Mouse (Mus musculus) erythroblast, embryonic 14.5 days (primary cell): Measurements from ENCODE around the gene Chd3. TPM values are rescaled to one million over a fixed set of nuclear protein-coding genes. Genes with fewer than 3 reads are reported as not detected.

Source experiments
- H3K27me3 ChIP-seq: 2 replicates; pipeline ENCODE4 v1.6.1; 2012; ENCODE audit warnings: inconsistent platforms; ENCODE audit not compliant: control insufficient read depth
- H3K36me3 ChIP-seq: 2 replicates; pipeline ENCODE4 v1.6.1; 2012; ENCODE audit warnings: mild to moderate bottlenecking, inconsistent platforms; ENCODE audit not compliant: control insufficient read depth
- H3K4me1 ChIP-seq: 2 replicates; pipeline ENCODE4 v1.6.1; 2012; ENCODE audit warnings: inconsistent platforms; ENCODE audit not compliant: control insufficient read depth
- H3K4me3 ChIP-seq: replicated peaks from 2 replicates; pipeline ENCODE3; 2012; ENCODE audit warnings: moderate library complexity, mild to moderate bottlenecking, inconsistent platforms
- H3K9me3 ChIP-seq: 2 replicates; pipeline ENCODE4 v1.6.1; 2012; ENCODE audit warnings: low read length, inconsistent platforms, mixed read lengths; ENCODE audit not compliant: control insufficient read depth
- GATA1 ChIP-seq: IDR thresholded peaks from 2 replicates; pipeline ENCODE4 v1.6.1; 2012; ENCODE audit warnings: low read length, inconsistent platforms, mixed read lengths
- TAL1 ChIP-seq: IDR thresholded peaks from 3 replicates; pipeline ENCODE4 v1.6.1; 2012; ENCODE audit warnings: low read length, inconsistent platforms, mixed read lengths
- polyA plus RNA-seq: library from polyadenylated mRNA; stranded (reverse); fragments of >175 nt; gene quantifications from 2 replicates; pipeline ENCODE4 v1.2.3, GENCODE M21; 2012

The Chd3 gene
- polyA plus RNA-seq, 1 experiment: 1.8 TPM

GRCm38 (mm10) chr11:69413221-69414181, 44.3 kb upstream of the Chd3 start, which contains the start of gene Kdm6b:
Gene Kdm6b (minus strand): TSS chr11:69413675.
- Histone ChIP-seq H3K36me3 (no peaks in the 10 kb centered on the region; the same call in 1 of the 2 replicates), H3K4me1 (peaks cover 84% of the 10 kb centered on the region), H3K9me3 (no peaks in the 10 kb centered on the region), H3K27me3 (peaks cover 29% of the 10 kb centered on the region), H3K4me3 (no peak within 1 kb of the TSS)
- TF ChIP-seq TAL1: no peak
- no peak for TF ChIP-seq GATA1

GRCm38 (mm10) chr11:69412548-69412947, 43.3 kb upstream of the Chd3 start:
- H3K27me3 ChIP-seq: peaks cover 19% of the 10 kb centered on the region
- H3K4me1 ChIP-seq: peaks cover 84% of the 10 kb centered on the region
- H3K4me3 ChIP-seq: no peak overlapping the region
- TF ChIP-seq TAL1: no peak
- no peak for TF ChIP-seq GATA1
- no peaks in the 10 kb centered on the region; the same call in 1 of the 2 replicates for H3K36me3 ChIP-seq
- no peaks in the 10 kb centered on the region for H3K9me3 ChIP-seq

- H3K36me3 ChIP-seq: peaks cover 8% of the 10 kb centered on the region
Observed at GRCm38 (mm10) chr11:69411538-69412203, 42.5 kb upstream of the Chd3 start.

GRCm38 (mm10) chr11:69411073-69411535, 41.9 kb upstream of the Chd3 start:
- Histone ChIP-seq H3K4me3 (peak overlapping the region; percentile 92), H3K27me3 (peaks cover 6% of the 10 kb centered on the region), H3K9me3 (no peaks in the 10 kb centered on the region), H3K36me3 (peaks cover 13% of the 10 kb centered on the region), H3K4me1 (peaks cover 84% of the 10 kb centered on the region)
- TF ChIP-seq TAL1 (no peak), GATA1 (no peak)

More at GRCm38 (mm10) chr11:69411538-69412203, 42.5 kb upstream of the Chd3 start:
- no peak for TF ChIP-seq TAL1
- TF ChIP-seq GATA1: no peak
- Histone ChIP-seq H3K4me1 (peaks cover 84% of the 10 kb centered on the region), H3K27me3 (peaks cover 10% of the 10 kb centered on the region), H3K9me3 (no peaks in the 10 kb centered on the region), H3K4me3 (peak overlapping the region; percentile 92)

GRCm38 (mm10) chr11:69410310-69411072, 41.3 kb upstream of the Chd3 start:
- H3K9me3 ChIP-seq: no peaks in the 10 kb centered on the region
- H3K4me1 ChIP-seq: peaks cover 80% of the 10 kb centered on the region
- H3K27me3 ChIP-seq: peaks cover 3% of the 10 kb centered on the region
- H3K4me3 ChIP-seq: peak overlapping the region; percentile 92
- peaks cover 19% of the 10 kb centered on the region for H3K36me3 ChIP-seq
- TF ChIP-seq GATA1: no peak

- no peak for TF ChIP-seq TAL1
- TF ChIP-seq GATA1: no peak
- Histone ChIP-seq H3K4me1 (peaks cover 75% of the 10 kb centered on the region), H3K9me3 (no peaks in the 10 kb centered on the region), H3K36me3 (peaks cover 25% of the 10 kb centered on the region), H3K4me3 (peak overlapping the region; percentile 92), H3K27me3 (no peaks in the 10 kb centered on the region)
Observed at GRCm38 (mm10) chr11:69410045-69410309, 40.8 kb upstream of the Chd3 start.

- peaks cover 74% of the 10 kb centered on the region for H3K4me1 ChIP-seq
- no peaks in the 10 kb centered on the region for H3K9me3 ChIP-seq
- TF ChIP-seq GATA1: no peak
- no peak for TF ChIP-seq TAL1
- H3K36me3 ChIP-seq: peaks cover 29% of the 10 kb centered on the region
- peak overlapping the region; percentile 92 for H3K4me3 ChIP-seq
- no peaks in the 10 kb centered on the region for H3K27me3 ChIP-seq
Observed at GRCm38 (mm10) chr11:69409378-69410044, 40.3 kb upstream of the Chd3 start.

- Histone ChIP-seq H3K4me3 (peak overlapping the region; percentile 92), H3K27me3 (no peaks in the 10 kb centered on the region), H3K36me3 (peaks cover 36% of the 10 kb centered on the region), H3K9me3 (no peaks in the 10 kb centered on the region), H3K4me1 (peaks cover 67% of the 10 kb centered on the region)
- TF ChIP-seq GATA1: no peak
- no peak for TF ChIP-seq TAL1
Observed at GRCm38 (mm10) chr11:69408541-69409377, 39.6 kb upstream of the Chd3 start.
